In genomic region chr12:98620922-98621321, GRCm38 (mm10) we compare ENCODE assay signal across 1 mouse cellular context.
TF ChIP-seq lines count a peak whose summit lies in the region.

No protein-coding gene starts in this region.

TF ChIP-seq in CH12.LX, 34 proteins besides CTCF, POLR2A, EP300 and RAD21 (continued from another document):
- TF ChIP-seq MYC (IDR thresholded peaks at IDR 0.05; ENCODE audit: low read depth, low read length) (0 out of 2 replicates have a peak, but pooled peaks have one; percentile 49), ZC3H11A (IDR thresholded peaks at IDR 0.05; ENCODE audit: low read depth, low read length) (peak; percentile 76), TBP (conservative IDR thresholded peaks at IDR 0.05; ENCODE audit: low read depth, low read length) (peak; percentile 97)
